Mouse (Mus musculus): ENCODE data around the gene Hmox2.

- TF ChIP-seq CTCF (conservative IDR thresholded peaks at IDR 0.05; ENCODE audit: low read length) (no peak), NANOG (IDR thresholded peaks at IDR 0.05; ENCODE audit: borderline replicate concordance, low read length) (no peak), POU5F1 (IDR thresholded peaks at IDR 0.05; ENCODE audit: borderline replicate concordance, low read length) (no peak)
Measured at GRCm38 (mm10) chr16:4713861-4714710, 12.1 kb upstream of the Hmox2 start.
